In genomic region chrX:38711442-38712258, GRCm38 (mm10) we compare ENCODE assay signal across 10 mouse cellular contexts.
DNase-seq lines count a peak whose midpoint lies in the region; ATAC-seq and TF ChIP-seq lines count a peak whose summit lies in the region.
"Had no signal": no experiment of that assay in that cellular context is flagged by ENCODE, and none has a peak within 500 bp of the region (broad histone marks: within the 10 kb centered on the region; RNA-seq: fewer than 3 reads in every experiment).

No protein-coding gene starts in this region.

- no peaks in the 10 kb centered on the region for H3K4me1 ChIP-seq in forebrain, embryonic 14.5 days (ENCODE audit: control insufficient read depth, insufficient read depth, low read length)
- H3K4me1 ChIP-seq in forebrain, embryonic 11.5 days (replicated peaks; ENCODE audit: control insufficient read depth, insufficient read depth, low read length), result no peaks in the 10 kb centered on the region
- H3K4me1 ChIP-seq in embryonic facial prominence, embryonic 13.5 days, result no peaks in the 10 kb centered on the region
- H3K4me1 ChIP-seq: hindbrain, embryonic 15.5 days had no signal

- intact Hi-C loops in heart, postnatal 14 days (cut with DNase I), result no loop called here
- intact Hi-C loops in left cerebral cortex, adult 2 months (cut with DNase I), result no loop called here

- WGBS in forebrain, embryonic 14.5 days, result 67% methylated on average over 5 of the region's 5 CpGs
- WGBS in forebrain, embryonic 11.5 days, result 62% methylated on average over 5 of the region's 5 CpGs
- 35% methylated on average over 5 of the region's 5 CpGs for WGBS in embryonic facial prominence, embryonic 13.5 days

- 0 out of 2 replicates have a peak, but pooled peaks have one; percentile 37 for ATAC-seq in forebrain, embryonic 14.5 days
- no peak for ATAC-seq in forebrain, embryonic 11.5 days (replicated peaks; ENCODE audit: low FRiP score)
- peak; percentile 74 for ATAC-seq in embryonic facial prominence, embryonic 13.5 days (ENCODE audit: insufficient number of reproducible peaks, insufficient read depth, low FRiP score, low TSS enrichment, low read depth)

- H3K9ac ChIP-seq in forebrain, embryonic 14.5 days (ENCODE audit: low read length), result no peak overlapping the region
- no peak overlapping the region for H3K9ac ChIP-seq in forebrain, embryonic 11.5 days (ENCODE audit: low read length)
- H3K9ac ChIP-seq in embryonic facial prominence, embryonic 13.5 days, result no peak overlapping the region
- H3K9ac ChIP-seq: hindbrain, embryonic 15.5 days had no signal

- H3K4me3 ChIP-seq in forebrain, embryonic 14.5 days (ENCODE audit: low read depth, low read length), result no peak overlapping the region
- H3K4me3 ChIP-seq in forebrain, embryonic 11.5 days (ENCODE audit: low read depth, low read length), result no peak overlapping the region
- H3K4me3 ChIP-seq in embryonic facial prominence, embryonic 13.5 days, result no peak overlapping the region
- H3K4me3 ChIP-seq in left cerebral cortex, adult 2 months, result no peak overlapping the region
- H3K4me3 ChIP-seq: hindbrain, embryonic 15.5 days had no signal

- no peak overlapping the region for H3K27ac ChIP-seq in forebrain, embryonic 14.5 days (ENCODE audit: low read depth, low read length)
- H3K27ac ChIP-seq in forebrain, embryonic 11.5 days (ENCODE audit: low read depth, low read length), result no peak overlapping the region
- peak overlapping the region; percentile 9; the same call in 1 of the 2 replicates for H3K27ac ChIP-seq in embryonic facial prominence, embryonic 13.5 days
- H3K27ac ChIP-seq in left cerebral cortex, adult 2 months, result no peak overlapping the region
- H3K27ac ChIP-seq: hindbrain, embryonic 15.5 days had no signal

- no peaks in the 10 kb centered on the region for H3K27me3 ChIP-seq in forebrain, embryonic 14.5 days (replicated peaks; ENCODE audit: control insufficient read depth, insufficient read depth, low read length)
- no peaks in the 10 kb centered on the region for H3K27me3 ChIP-seq in forebrain, embryonic 11.5 days (ENCODE audit: control insufficient read depth, insufficient read depth, low read length)
- no peaks in the 10 kb centered on the region for H3K27me3 ChIP-seq in embryonic facial prominence, embryonic 13.5 days
- H3K27me3 ChIP-seq: hindbrain, embryonic 15.5 days had no signal

- no peaks in the 10 kb centered on the region for H3K36me3 ChIP-seq in forebrain, embryonic 14.5 days (ENCODE audit: control insufficient read depth, insufficient read depth, low read length)
- no peaks in the 10 kb centered on the region for H3K36me3 ChIP-seq in forebrain, embryonic 11.5 days (ENCODE audit: control insufficient read depth, insufficient read depth, low read length)
- no peaks in the 10 kb centered on the region for H3K36me3 ChIP-seq in embryonic facial prominence, embryonic 13.5 days
- H3K36me3 ChIP-seq: hindbrain, embryonic 15.5 days had no signal

- peak; percentile 39 for DNase-seq in forebrain, embryonic 14.5 days (ENCODE audit: low spot score)
- DNase-seq in forebrain, embryonic 11.5 days (ENCODE audit: low spot score), result no peak
- DNase-seq in 3T3-L1 (ENCODE audit: low read depth, low spot score), result peak; percentile 49
- peak; percentile 16 to 28 for DNase-seq in heart, postnatal 14 days
- no peak for DNase-seq in layer of hippocampus, adult 18-20 months (ENCODE audit: low spot score in 2 of 2)
- no peak for DNase-seq in spleen, postnatal 4 days (ENCODE audit: low spot score in 2 of 2)
- DNase-seq in left cerebral cortex, adult 2 months (ENCODE audit: extremely low spot score in 1 of 2, low spot score in 2 of 2), result no peak
- DNase-seq: thymus, postnatal 4 days had no signal

- no peak for TF ChIP-seq CTCF in left cerebral cortex, adult 2 months (IDR thresholded peaks at IDR 0.05)

- no peaks in the 10 kb centered on the region for H3K9me3 ChIP-seq in forebrain, embryonic 14.5 days (replicated peaks; ENCODE audit: control insufficient read depth, low read length)
- no peaks in the 10 kb centered on the region for H3K9me3 ChIP-seq in forebrain, embryonic 11.5 days (ENCODE audit: control insufficient read depth, low read length)
- no peaks in the 10 kb centered on the region for H3K9me3 ChIP-seq in embryonic facial prominence, embryonic 13.5 days
- H3K9me3 ChIP-seq: hindbrain, embryonic 15.5 days had no signal

- H3K4me2 ChIP-seq in forebrain, embryonic 14.5 days (ENCODE audit: low read length), result no peak overlapping the region
- H3K4me2 ChIP-seq in forebrain, embryonic 11.5 days (ENCODE audit: low read depth, low read length, severe bottlenecking), result no peak overlapping the region
- no peak overlapping the region for H3K4me2 ChIP-seq in embryonic facial prominence, embryonic 13.5 days
- H3K4me2 ChIP-seq: hindbrain, embryonic 15.5 days had no signal

Comparison
In these comparisons a context has a peak if more than half of its experiments do, and no peak if none do; other contexts are left out.
1. DNase-seq: peak in forebrain, embryonic 14.5 days (single experiment), 3T3-L1 (single experiment) and heart, postnatal 14 days (2 of 2); none in forebrain, embryonic 11.5 days (single experiment), layer of hippocampus, adult 18-20 months (0 of 2), spleen, postnatal 4 days (0 of 2) and left cerebral cortex, adult 2 months (0 of 2).